Mouse (Mus musculus) testis, adult 2 months (tissue): ENCODE data around the gene Atp6v0c.

Experiments
- CTCF ChIP-seq: fragments of 200-500 bp; IDR thresholded peaks from 2 replicates; pipeline ENCODE4 v1.5.1; 2012; ENCODE audit warnings: low read depth, mild to moderate bottlenecking, inconsistent platforms, low read length, moderate library complexity; ENCODE audit not compliant: control insufficient read depth, insufficient read depth, insufficient replicate concordance
- POLR2A ChIP-seq: fragments of 200-500 bp; IDR thresholded peaks from 2 replicates; pipeline ENCODE4 v1.6.1; 2012; ENCODE audit warnings: low read depth, mild to moderate bottlenecking, inconsistent platforms, low read length, moderate library complexity; ENCODE audit not compliant: control insufficient read depth

DNA sequence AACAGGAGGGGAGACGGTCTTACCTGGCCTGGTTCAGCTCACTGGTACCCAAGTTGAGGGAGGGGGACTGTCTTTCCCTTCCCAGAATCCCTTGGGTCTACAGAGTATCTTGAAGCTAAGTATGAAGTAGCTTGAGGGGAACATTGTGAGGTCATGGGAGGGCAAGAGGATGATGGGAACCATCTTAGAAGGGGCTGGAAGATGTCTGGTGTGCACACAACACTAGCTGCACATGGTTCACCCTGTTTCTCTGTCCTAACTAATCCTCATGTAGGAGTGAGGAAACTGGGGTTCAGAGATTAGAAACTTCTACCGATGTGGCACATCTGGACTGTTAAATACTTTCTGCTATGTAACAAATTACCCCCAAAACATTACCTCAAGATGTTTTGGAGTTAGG lies 18.7 kb downstream of the Atp6v0c start, which contains the start of gene Pdpk1:
- TF ChIP-seq CTCF (no peak), POLR2A (peak; percentile 36; the same call in 1 of the 2 replicates)
